Mouse (Mus musculus) hindbrain, embryonic 11.5 days (tissue): ENCODE measurements at regions not wholly inside any gene's neighbourhood (a gene's known extent, or its start where the extent isn't known, plus 50 kb on each side); places are given as distances from the start of the nearest gene placed in this dataset.

Experiments used
- ATAC-seq: fragments of 200-750 bp; cut with Nextera tagmentation; 2 replicates; pipeline ENCODE4 v1.8.0; 2017; ENCODE audit warnings: mild to moderate bottlenecking, moderate TSS enrichment, moderate library complexity; ENCODE audit not compliant: low FRiP score
- DNase-seq: peaks from one replicate; pipeline ENCODE4 v3.0.0-alpha.2; 2015; ENCODE audit warnings: low spot score
- H3K27ac ChIP-seq: fragments of 300-500 bp; sonication (generic); 2 replicates; pipeline ENCODE4 v1.5.1; 2014; ENCODE audit warnings: mild to moderate bottlenecking, low read depth, low read length
- H3K27me3 ChIP-seq: fragments of 300-500 bp; sonication (generic); 2 replicates; pipeline ENCODE4 v1.6.1; 2014; ENCODE audit warnings: mild to moderate bottlenecking, low read length, moderate library complexity, mixed read lengths; ENCODE audit not compliant: control insufficient read depth, insufficient read depth
- H3K36me3 ChIP-seq: fragments of 300-500 bp; sonication (generic); 2 replicates; pipeline ENCODE4 v1.6.1; 2014; ENCODE audit warnings: mild to moderate bottlenecking, low read length, moderate library complexity, mixed read lengths; ENCODE audit not compliant: control insufficient read depth, insufficient read depth
- H3K4me1 ChIP-seq: fragments of 300-500 bp; sonication (generic); replicated peaks from 2 replicates; pipeline ENCODE4 v1.6.1; 2014; ENCODE audit warnings: low read length, mixed read lengths; ENCODE audit not compliant: control insufficient read depth, insufficient read depth
- H3K4me2 ChIP-seq: fragments of 300-500 bp; sonication (generic); replicated peaks from 2 replicates; pipeline ENCODE4 v1.6.1; 2014; ENCODE audit warnings: mild to moderate bottlenecking, low read depth, low read length
- H3K4me3 ChIP-seq: fragments of 300-500 bp; sonication (generic); 2 replicates; pipeline ENCODE4 v1.5.1; 2014; ENCODE audit warnings: low read depth, low read length
- H3K9ac ChIP-seq: fragments of 300-500 bp; sonication (generic); 2 replicates; pipeline ENCODE4 v1.6.1; 2014; ENCODE audit warnings: low read depth, low read length
- H3K9me3 ChIP-seq: fragments of 300-500 bp; sonication (generic); 2 replicates; pipeline ENCODE4 v1.6.1; 2016; ENCODE audit warnings: low read length; ENCODE audit not compliant: control insufficient read depth
- WGBS: fragments of 180-500 bp; shearing (Covaris S2); extraction: QIAGEN DNeasy Blood & Tissue Kit; methylation state at CpG from one replicate; pipeline ENCODE4 v1.1.7; 2014; 5-methylcytosine and 5-hydroxymethylcytosine counted together

DNA sequence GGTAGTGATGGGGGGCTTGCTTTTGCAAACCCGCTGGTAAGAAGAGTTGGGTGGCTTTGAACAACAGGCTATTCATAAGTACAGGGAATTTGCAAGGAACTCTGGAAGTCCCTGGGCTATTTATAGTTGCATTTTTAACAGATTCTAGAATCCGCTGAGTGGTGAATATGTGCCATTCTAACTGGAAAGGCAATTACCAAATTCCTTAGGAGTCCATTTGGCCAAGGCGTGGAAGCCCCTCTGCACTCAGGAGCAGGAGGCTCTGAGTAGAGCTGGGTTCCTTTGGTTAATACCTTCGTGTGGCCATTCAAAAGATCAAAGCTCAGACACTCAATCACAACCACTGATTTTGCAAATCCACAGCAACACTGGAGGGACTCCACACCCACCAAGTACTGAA lies 54.0 kb upstream of the Jdp2 start:
- DNase-seq: no peak
- no peaks in the 10 kb centered on the region for H3K27me3 ChIP-seq
- H3K4me2 ChIP-seq: no peak overlapping the region
- H3K36me3 ChIP-seq: no peaks in the 10 kb centered on the region
- no peak for ATAC-seq
- H3K9me3 ChIP-seq: no peaks in the 10 kb centered on the region
- WGBS: 66% methylated on average over 4 of the region's 4 CpGs
- H3K4me3 ChIP-seq: no peak overlapping the region
- no peak overlapping the region for H3K27ac ChIP-seq
- no peaks in the 10 kb centered on the region for H3K4me1 ChIP-seq
- no peak overlapping the region for H3K9ac ChIP-seq

DNA sequence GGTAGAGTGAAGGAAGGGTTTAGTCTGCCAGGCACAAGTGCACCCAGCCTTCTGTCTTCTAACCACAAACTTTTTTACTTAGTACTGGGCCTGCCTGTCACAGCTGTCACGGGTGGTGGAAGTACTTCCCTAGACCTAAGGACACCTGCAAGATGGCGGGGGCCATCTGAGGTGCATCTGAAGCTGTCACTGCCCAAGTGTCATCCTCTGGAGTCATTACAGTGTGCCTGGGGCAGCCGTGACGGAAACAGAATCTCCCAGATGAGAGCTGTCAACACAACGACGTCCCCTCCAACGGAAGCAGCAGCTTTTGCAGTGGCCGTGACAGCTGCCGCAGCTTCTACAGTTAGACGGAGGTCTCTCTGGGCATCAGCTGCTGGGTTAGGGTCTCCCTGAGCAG lies 53.1 kb upstream of the Jdp2 start:
- Histone ChIP-seq H3K27ac (peak overlapping the region; percentile 24; the same call in 1 of the 2 replicates), H3K9ac (no peak overlapping the region), H3K9me3 (no peaks in the 10 kb centered on the region), H3K4me3 (no peak overlapping the region), H3K4me2 (no peak overlapping the region), H3K4me1 (no peaks in the 10 kb centered on the region), H3K36me3 (no peaks in the 10 kb centered on the region), H3K27me3 (no peaks in the 10 kb centered on the region)
- ATAC-seq (no peak), DNase-seq (no peak)
- 71% methylated on average over 10 of the region's 10 CpGs for WGBS

DNA sequence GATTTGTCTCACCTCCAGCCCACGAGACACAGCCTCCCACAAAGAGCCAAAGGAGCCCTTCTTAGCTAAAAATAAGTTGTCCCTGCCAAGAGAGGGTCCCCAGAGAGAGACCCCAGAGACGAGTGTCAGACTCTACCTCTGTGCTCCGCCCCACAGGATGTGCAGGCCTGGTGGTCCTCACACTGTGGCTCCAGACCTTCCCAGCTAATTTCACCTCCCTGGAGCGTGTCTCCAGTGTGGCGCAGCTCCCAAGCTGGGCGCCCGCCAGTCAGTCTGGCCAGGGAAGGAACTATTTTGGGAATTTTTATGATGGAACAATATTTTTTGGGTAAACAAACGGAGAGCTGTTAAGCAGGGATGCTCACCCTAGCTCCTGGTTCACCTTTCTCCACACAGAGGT lies 50.8 kb upstream of the Jdp2 start:
- H3K9me3 ChIP-seq: no peaks in the 10 kb centered on the region
- H3K4me3 ChIP-seq: no peak overlapping the region
- H3K27me3 ChIP-seq: no peaks in the 10 kb centered on the region
- H3K4me2 ChIP-seq: no peak overlapping the region
- ATAC-seq: no peak
- H3K9ac ChIP-seq: no peak overlapping the region
- 76% methylated on average over 8 of the region's 8 CpGs for WGBS
- no peak for DNase-seq
- H3K27ac ChIP-seq: no peak overlapping the region
- H3K36me3 ChIP-seq: no peaks in the 10 kb centered on the region
- no peaks in the 10 kb centered on the region for H3K4me1 ChIP-seq
